Mouse (Mus musculus) mouse trophoblast stem cell (cell line): ENCODE measurements around the gene Gm3625.
"Not testable (repeated sequence)": the region's sequence is repeated elsewhere in the genome, so short reads cannot be mapped to it uniquely, and the experiment has no call there.

Experiments used
- in situ Hi-C, 2 experiments: fragments of 300-500 bp; cut with MseI, MboI; formaldehyde crosslinking; loops; 2 replicates in 1 of 2; 3 replicates in 1 of 2; pipeline ENCODE4 v1.15.1; 2025

Gm3625 gene

DNA sequence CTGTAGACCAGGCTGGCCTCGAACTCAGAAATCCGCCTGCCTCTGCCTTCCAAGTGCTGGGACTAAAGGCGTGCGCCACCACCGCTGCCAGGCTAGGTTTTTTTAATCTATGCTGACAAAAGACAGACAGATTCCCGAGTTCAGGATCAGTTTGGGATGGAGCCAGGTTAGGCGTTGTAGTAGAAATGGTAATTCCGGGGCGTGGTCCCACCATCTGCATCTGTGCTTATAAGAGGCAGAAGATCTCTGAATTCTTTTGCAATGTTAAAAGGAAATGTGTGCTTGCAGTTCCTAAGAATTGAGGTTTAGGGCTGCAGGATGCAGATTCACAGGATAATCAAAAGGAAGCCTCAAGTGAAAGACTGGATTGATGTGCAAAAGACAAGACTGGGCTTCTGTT lies 35.8 kb downstream of the Gm3625 start:
- in situ Hi-C loops = no loop called here

DNA sequence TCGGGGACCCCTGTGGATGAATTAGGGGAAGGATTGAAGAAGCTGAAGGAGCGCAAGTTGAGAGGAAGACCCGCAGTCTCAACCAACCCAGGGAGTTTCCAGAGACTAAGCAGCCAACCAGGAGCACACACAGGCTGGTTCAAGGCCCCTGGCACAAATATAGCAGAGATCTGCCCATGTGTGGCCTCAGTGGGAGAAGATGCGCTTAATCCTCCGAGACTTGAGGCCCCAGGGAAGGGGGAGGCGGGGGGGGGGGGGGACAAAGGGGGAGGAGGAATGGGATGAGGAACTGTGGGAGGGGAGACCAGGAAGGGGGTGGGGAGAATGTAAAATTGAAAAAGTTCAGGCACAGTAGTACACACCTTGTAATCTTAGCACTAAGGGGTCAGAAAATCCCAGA lies 37.3 kb downstream of the Gm3625 start:
- in situ Hi-C loops = no loop called here

DNA sequence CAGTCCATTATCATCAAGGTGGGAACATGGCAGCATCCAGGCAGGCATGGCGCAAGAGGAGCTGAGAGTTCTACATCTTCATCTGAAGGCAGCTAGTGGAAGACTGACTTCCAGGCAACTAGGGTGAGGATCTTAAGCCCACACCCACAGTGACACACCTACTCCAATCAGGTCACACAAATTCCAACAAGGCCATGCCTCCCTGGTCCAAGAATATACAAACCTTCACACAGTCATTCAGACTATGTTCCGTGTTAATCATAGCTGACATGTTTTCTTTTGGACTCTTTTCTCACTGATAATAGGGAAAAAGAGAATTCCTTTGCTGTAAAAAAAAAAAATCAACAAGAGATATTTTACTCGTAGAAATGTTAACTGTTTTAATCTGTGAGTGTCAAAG lies 39.0 kb downstream of the Gm3625 start:
- in situ Hi-C loops = not testable (repeated sequence)

DNA sequence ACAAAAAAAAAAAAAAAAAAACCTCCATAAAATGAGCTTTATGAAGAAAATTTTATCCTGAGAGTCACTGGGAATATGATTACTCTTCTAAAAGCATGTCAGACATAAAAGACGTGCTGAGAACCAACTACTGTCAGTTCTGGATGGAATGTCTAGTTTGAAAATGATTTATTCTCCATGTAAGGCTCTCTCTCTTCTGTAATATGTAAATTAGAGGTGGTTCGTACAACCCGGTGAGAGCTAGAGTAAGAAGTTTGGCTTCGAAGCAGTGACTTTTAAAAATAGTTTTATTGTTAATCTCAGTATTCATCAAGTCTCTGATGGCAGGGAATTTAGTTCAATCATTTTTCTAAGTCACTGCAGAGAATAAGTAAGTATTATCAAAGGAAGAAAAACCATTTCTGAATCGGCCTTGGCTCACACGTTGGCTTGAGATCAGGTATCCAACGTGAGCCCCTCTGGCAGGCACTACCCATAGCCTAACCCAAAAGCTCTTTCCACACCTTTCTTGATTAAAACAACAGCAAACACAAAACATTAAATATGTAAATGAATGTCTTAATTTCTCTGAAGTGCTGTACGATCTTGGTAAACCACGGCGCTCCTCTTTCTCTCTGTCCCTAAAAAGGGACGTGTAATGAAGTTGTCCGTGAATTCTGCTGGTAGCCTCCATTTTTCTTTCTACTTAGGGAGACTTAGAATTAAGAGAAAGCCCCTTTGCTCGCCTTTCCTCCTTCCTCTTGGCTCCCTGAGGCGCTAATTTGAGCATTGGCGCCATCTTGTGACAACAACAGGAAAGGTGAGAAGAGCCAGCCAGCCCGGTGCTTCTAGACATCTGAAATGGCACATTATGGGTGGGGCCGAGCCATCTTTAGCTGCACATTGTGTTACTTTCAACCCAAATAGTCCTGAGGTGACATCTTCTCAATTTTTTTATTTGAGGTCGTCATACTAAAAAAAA lies 44.4 kb downstream of the Gm3625 start:
- in situ Hi-C loops = no loop called here

DNA sequence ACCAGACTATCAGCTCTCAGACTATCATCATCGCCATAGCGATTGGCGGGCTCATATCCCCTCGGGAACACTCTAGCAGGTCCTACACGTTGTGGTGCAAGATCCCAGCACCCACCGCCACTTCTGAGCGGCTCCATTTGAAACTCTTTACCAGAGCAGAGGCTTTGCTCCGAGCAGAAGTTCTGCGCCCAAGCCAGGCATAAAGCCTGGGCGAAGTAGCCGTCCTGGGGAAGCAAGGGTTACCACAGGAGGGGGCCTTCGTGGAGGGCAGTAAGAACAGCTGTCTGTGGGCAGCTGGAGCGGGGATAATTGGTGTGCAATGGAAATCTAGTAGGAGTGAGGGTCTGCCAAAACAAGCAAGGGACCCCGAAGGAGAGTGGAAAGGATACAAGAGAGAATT lies 45.2 kb downstream of the Gm3625 start:
- in situ Hi-C loops = no loop called here

DNA sequence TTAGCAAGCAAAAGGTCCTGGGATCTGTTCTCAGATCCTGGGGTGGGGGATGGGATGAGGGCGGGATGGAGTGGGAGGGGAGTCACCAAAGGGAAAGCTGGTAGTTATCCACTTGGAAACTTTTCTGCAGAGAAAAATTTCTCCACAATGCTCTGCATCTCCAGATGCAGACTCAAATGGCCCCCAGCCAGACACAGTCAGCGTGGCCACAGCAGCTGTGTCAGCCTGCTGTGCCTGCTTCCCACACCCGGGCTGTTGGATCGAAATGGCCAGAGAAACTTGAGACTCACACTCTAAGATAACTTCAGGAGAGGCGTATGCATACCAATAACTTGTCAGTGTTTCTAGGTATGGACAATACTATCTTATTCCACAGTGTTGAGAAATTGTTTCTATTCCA lies 46.2 kb downstream of the Gm3625 start:
- in situ Hi-C loops = no loop called here

DNA sequence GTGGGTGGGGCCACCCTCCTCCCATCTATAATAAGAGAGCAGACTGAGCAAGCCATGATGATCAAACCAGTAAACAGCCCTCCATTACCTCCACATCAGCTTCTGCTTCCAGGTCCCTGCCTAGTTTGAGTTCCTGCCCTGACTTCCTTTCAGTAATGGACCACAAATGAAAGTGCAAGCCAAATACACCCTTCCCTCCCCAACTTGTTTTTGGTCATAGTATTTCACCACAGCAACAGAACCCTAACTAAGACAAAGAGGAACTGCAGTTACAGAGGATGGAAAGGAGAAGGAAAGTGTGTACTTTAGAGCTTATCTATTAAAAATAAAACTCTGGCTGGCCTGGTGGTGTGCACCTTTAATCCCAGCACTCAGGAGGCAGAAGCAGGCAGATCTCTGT lies 47.3 kb downstream of the Gm3625 start:
- in situ Hi-C loops = no loop called here

DNA sequence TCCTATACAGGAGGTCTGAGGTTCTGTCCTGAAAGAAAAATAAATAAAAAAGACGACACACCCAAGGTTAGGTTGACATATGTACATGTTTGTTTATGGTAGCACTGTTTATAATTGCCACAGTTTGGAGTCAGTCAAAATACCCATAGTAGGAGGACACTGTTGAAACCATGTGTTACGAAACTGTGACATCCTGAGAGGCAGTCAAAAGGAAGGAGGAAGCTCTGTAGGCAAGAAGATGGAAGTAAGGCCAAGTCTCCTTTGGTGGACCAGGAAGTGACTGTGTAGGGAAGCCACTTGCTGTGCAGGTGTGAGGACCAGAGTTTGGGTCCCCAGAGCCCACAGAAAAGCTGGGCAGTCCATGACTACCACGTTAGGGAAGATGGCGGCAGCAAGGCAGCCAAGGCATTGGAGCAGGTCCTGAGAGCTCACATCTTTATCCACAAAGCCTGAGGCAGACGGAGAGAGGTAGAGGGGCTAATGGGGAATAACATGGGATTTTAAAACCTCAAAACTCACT lies 48.3 kb downstream of the Gm3625 start:
- in situ Hi-C loops = no loop called here
